Mouse (Mus musculus) liver, postnatal 0 days (tissue): ENCODE measurements at regions not wholly inside any gene's neighbourhood (a gene's known extent, or its start where the extent isn't known, plus 50 kb on each side); places are given as distances from the start of the nearest gene placed in this dataset.

ENCODE experiments used
- CTCF ChIP-seq: sonication (generic); IDR thresholded peaks from 2 replicates; pipeline ENCODE4 v1.5.1; 2016; ENCODE audit warnings: antibody characterized with exemption, low read depth
- EP300 ChIP-seq: IDR thresholded peaks from 2 replicates; pipeline ENCODE4 v1.6.1; 2016; ENCODE audit warnings: antibody characterized with exemption, low read depth, mild to moderate bottlenecking

GRCm38 (mm10) chr1:158147525-158147924 lies 208.6 kb downstream of the Brinp2 start:
- no peak for TF ChIP-seq CTCF
- TF ChIP-seq EP300, result no peak
